Mouse (Mus musculus): ENCODE measurements at regions not wholly inside any gene's neighbourhood (a gene's known extent, or its start where the extent isn't known, plus 50 kb on each side); places are given as distances from the start of the nearest gene placed in this dataset.

- Histone ChIP-seq H3K4me1 (ENCODE audit: control insufficient read depth, insufficient read depth, low read length) (no peaks in the 10 kb centered on the region), H3K36me3 (ENCODE audit: control insufficient read depth, insufficient read depth, low read length) (no peaks in the 10 kb centered on the region), H3K4me3 (ENCODE audit: low read length) (no peak overlapping the region), H3K27me3 (ENCODE audit: control insufficient read depth, insufficient read depth, low read length) (no peaks in the 10 kb centered on the region), H3K27ac (ENCODE audit: low read depth, low read length) (no peak overlapping the region), H3K4me2 (replicated peaks; ENCODE audit: low read depth, low read length) (no peak overlapping the region), H3K9me3 (ENCODE audit: control insufficient read depth, low read length) (no peaks in the 10 kb centered on the region), H3K9ac (ENCODE audit: low read depth, low read length) (no peak overlapping the region)
- no peak for ATAC-seq (ENCODE audit: low FRiP score, low TSS enrichment)
- 76% methylated on average over 2 of the region's 2 CpGs for WGBS
Observed at GRCm38 (mm10) chr5:91297068-91297467, 105.7 kb downstream of the Btc start.

DNA sequence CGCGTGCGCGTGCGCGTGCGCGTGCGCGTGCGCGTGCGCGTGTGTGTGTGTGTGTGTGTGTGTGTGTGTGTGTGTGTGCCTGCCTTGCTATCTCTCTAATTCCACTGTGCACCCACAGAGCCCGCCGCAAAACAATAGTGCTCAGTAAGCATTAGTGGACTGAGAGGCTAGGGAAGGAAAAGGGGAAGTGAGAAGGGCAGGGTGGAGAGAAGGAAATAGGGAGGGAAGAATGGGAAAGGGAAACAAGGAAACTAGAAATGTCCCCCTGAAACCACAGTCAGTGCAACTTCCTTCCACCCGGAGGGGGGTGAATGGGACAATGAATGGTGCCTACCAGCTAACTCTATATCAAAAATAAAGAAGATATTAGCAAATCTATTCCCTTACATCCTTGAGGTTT, 100.7 kb downstream of the Btc start:
- 93% methylated on average over 17 of the region's 17 CpGs for WGBS
- Histone ChIP-seq H3K4me3 (ENCODE audit: low read length) (no peak overlapping the region), H3K4me1 (ENCODE audit: control insufficient read depth, insufficient read depth, low read length) (0 out of 2 replicates have a peak, but pooled peaks cover 2% of the 10 kb centered on the region), H3K36me3 (ENCODE audit: control insufficient read depth, insufficient read depth, low read length) (no peaks in the 10 kb centered on the region), H3K9me3 (ENCODE audit: control insufficient read depth, low read length) (no peaks in the 10 kb centered on the region), H3K27me3 (ENCODE audit: control insufficient read depth, insufficient read depth, low read length) (no peaks in the 10 kb centered on the region), H3K9ac (ENCODE audit: low read depth, low read length) (no peak overlapping the region), H3K4me2 (replicated peaks; ENCODE audit: low read depth, low read length) (no peak overlapping the region), H3K27ac (ENCODE audit: low read depth, low read length) (no peak overlapping the region)
- no peak for ATAC-seq (ENCODE audit: low FRiP score, low TSS enrichment)

- 53% methylated on average over 9 of the region's 9 CpGs for WGBS
- no peak for ATAC-seq (ENCODE audit: low FRiP score, low TSS enrichment)
Observed at GRCm38 (mm10) chr5:91302943-91303342, 99.9 kb downstream of the Btc start.

GRCm38 (mm10) chr5:91303702-91304101, 99.1 kb downstream of the Btc start:
- H3K9ac ChIP-seq (ENCODE audit: low read depth, low read length) = no peak overlapping the region
- no peaks in the 10 kb centered on the region for H3K9me3 ChIP-seq (ENCODE audit: control insufficient read depth, low read length)
- H3K4me3 ChIP-seq (ENCODE audit: low read length) = no peak overlapping the region
- H3K36me3 ChIP-seq (ENCODE audit: control insufficient read depth, insufficient read depth, low read length) = no peaks in the 10 kb centered on the region
- no peak overlapping the region for H3K27ac ChIP-seq (ENCODE audit: low read depth, low read length)
- 69% methylated on average over 5 of the region's 5 CpGs for WGBS
- H3K27me3 ChIP-seq (ENCODE audit: control insufficient read depth, insufficient read depth, low read length) = no peaks in the 10 kb centered on the region
- ATAC-seq (ENCODE audit: low FRiP score, low TSS enrichment) = no peak
- no peak overlapping the region for H3K4me2 ChIP-seq (replicated peaks; ENCODE audit: low read depth, low read length)
- 0 out of 2 replicates have a peak, but pooled peaks cover 2% of the 10 kb centered on the region for H3K4me1 ChIP-seq (ENCODE audit: control insufficient read depth, insufficient read depth, low read length)

More at GRCm38 (mm10) chr5:91302943-91303342, 99.9 kb downstream of the Btc start:
- Histone ChIP-seq H3K27me3 (ENCODE audit: control insufficient read depth, insufficient read depth, low read length) (no peaks in the 10 kb centered on the region), H3K4me3 (ENCODE audit: low read length) (no peak overlapping the region), H3K4me2 (replicated peaks; ENCODE audit: low read depth, low read length) (no peak overlapping the region), H3K36me3 (ENCODE audit: control insufficient read depth, insufficient read depth, low read length) (no peaks in the 10 kb centered on the region), H3K9ac (ENCODE audit: low read depth, low read length) (no peak overlapping the region), H3K9me3 (ENCODE audit: control insufficient read depth, low read length) (no peaks in the 10 kb centered on the region), H3K27ac (ENCODE audit: low read depth, low read length) (no peak overlapping the region), H3K4me1 (ENCODE audit: control insufficient read depth, insufficient read depth, low read length) (0 out of 2 replicates have a peak, but pooled peaks cover 2% of the 10 kb centered on the region)

- H3K4me2 ChIP-seq (replicated peaks; ENCODE audit: low read depth, low read length) = no peak overlapping the region
- H3K4me3 ChIP-seq (ENCODE audit: low read length) = no peak overlapping the region
- no peak for ATAC-seq (ENCODE audit: low FRiP score, low TSS enrichment)
- H3K9ac ChIP-seq (ENCODE audit: low read depth, low read length) = no peak overlapping the region
- 0 out of 2 replicates have a peak, but pooled peaks cover 2% of the 10 kb centered on the region for H3K4me1 ChIP-seq (ENCODE audit: control insufficient read depth, insufficient read depth, low read length)
- no peak overlapping the region for H3K27ac ChIP-seq (ENCODE audit: low read depth, low read length)
- H3K36me3 ChIP-seq (ENCODE audit: control insufficient read depth, insufficient read depth, low read length) = no peaks in the 10 kb centered on the region
- no peaks in the 10 kb centered on the region for H3K9me3 ChIP-seq (ENCODE audit: control insufficient read depth, low read length)
- WGBS = 68% methylated on average over 3 of the region's 3 CpGs
- no peaks in the 10 kb centered on the region for H3K27me3 ChIP-seq (ENCODE audit: control insufficient read depth, insufficient read depth, low read length)
Observed at GRCm38 (mm10) chr5:91307031-91307430, 95.8 kb downstream of the Btc start.
